Mouse (Mus musculus) liver, adult 2 months (tissue): Measurements from ENCODE around the gene Smcr8. TPM values are rescaled to one million over a fixed set of nuclear protein-coding genes. Genes with fewer than 3 reads are reported as not detected.
A peak's percentile ranks its signal among the peaks of the same experiment; 100 is the strongest.

ENCODE experiments used
- DNase-seq: peaks from one replicate; pipeline ENCODE4 v3.0.0-alpha.2; 2011; ENCODE audit warnings: low read depth, low spot score; ENCODE audit errors: extremely low read depth
- H3K27ac ChIP-seq: fragments of 200-500 bp; replicated peaks from 2 replicates; pipeline ENCODE4 v1.5.1; 2012; ENCODE audit warnings: low read depth, mild to moderate bottlenecking, control low read depth, inconsistent platforms, low read length; ENCODE audit not compliant: insufficient read depth
- H3K27me3 ChIP-seq: fragments of 200-500 bp; 2 replicates; pipeline ENCODE4 v1.6.1; 2012; ENCODE audit warnings: mild to moderate bottlenecking, moderate library complexity, low read length, inconsistent platforms; ENCODE audit not compliant: control insufficient read depth, insufficient read depth
- H3K36me3 ChIP-seq: fragments of 200-500 bp; 2 replicates; pipeline ENCODE4 v1.6.1; 2012; ENCODE audit warnings: low read length, inconsistent platforms; ENCODE audit not compliant: control insufficient read depth, insufficient read depth
- H3K4me1 ChIP-seq: fragments of 200-500 bp; 2 replicates; pipeline ENCODE4 v1.6.1; 2011; ENCODE audit warnings: low read length; ENCODE audit not compliant: control insufficient read depth, insufficient read depth
- H3K4me3 ChIP-seq: fragments of 200-500 bp; 2 replicates; pipeline ENCODE4 v1.5.1; 2011; ENCODE audit warnings: low read depth, mild to moderate bottlenecking, control low read depth, low read length, moderate library complexity; ENCODE audit not compliant: insufficient read depth
- H3K79me2 ChIP-seq: fragments of 200-500 bp; 2 replicates; pipeline ENCODE4 v1.6.1; 2012; ENCODE audit warnings: inconsistent platforms, mild to moderate bottlenecking, low read length, moderate library complexity; ENCODE audit not compliant: control insufficient read depth, insufficient read depth
- H3K9ac ChIP-seq: fragments of 200-500 bp; 2 replicates; pipeline ENCODE4 v1.6.1; 2012; ENCODE audit warnings: low read depth, mild to moderate bottlenecking, control low read depth, inconsistent platforms, low read length
- CTCF ChIP-seq: fragments of 200-500 bp; IDR thresholded peaks from 2 replicates; pipeline ENCODE4 v1.5.1; 2011; ENCODE audit warnings: low read depth, low read length, control low read depth
- POLR2A ChIP-seq: fragments of 200-500 bp; IDR thresholded peaks from 2 replicates; pipeline ENCODE4 v1.6.1; 2011; ENCODE audit warnings: low read length, control low read depth; ENCODE audit not compliant: insufficient read depth; ENCODE audit errors: extremely low read depth
- WGBS: fragments of 180-500 bp; shearing (Covaris S2); methylation state at CpG from one replicate; pipeline ENCODE4 v1.1.7; 2018; 5-methylcytosine and 5-hydroxymethylcytosine counted together
- polyA plus RNA-seq: library from polyadenylated mRNA; depleted of rRNA; stranded (reverse); fragments of >200 nt; gene quantifications from 2 replicates; pipeline ENCODE4 v1.2.3, GENCODE M21; 2012; rRNA removed
- total RNA-seq: library from RNA; depleted of rRNA; stranded (reverse); fragments of >200 nt; gene quantifications from 2 replicates; pipeline ENCODE4 v1.2.3, GENCODE M21; 2014; rRNA removed

Smcr8 gene
- total and polyA plus RNA-seq, 2 experiments = 7.7 to 9.3 TPM

GRCm38 (mm10) chr11:60830433-60831052 lies 53.2 kb downstream of the Smcr8 start, which contains the start of gene Dhrs7b:
TSS of gene Dhrs7b (plus strand) at chr11:60830631.
- Histone ChIP-seq H3K9ac (peak within 1 kb of the TSS; percentile 83), H3K36me3 (no peaks in the 10 kb centered on the region), H3K4me3 (peak within 1 kb of the TSS; percentile 76), H3K79me2 (no peaks in the 10 kb centered on the region), H3K4me1 (peaks cover 10% of the 10 kb centered on the region), H3K27ac (peak within 1 kb of the TSS; percentile 78), H3K27me3 (no peaks in the 10 kb centered on the region)
- WGBS = under 1% methylated on average over 34 of the region's 34 CpGs
- DNase-seq = peak; percentile 97
- TF ChIP-seq POLR2A = no peak
- no peak for TF ChIP-seq CTCF

DNA sequence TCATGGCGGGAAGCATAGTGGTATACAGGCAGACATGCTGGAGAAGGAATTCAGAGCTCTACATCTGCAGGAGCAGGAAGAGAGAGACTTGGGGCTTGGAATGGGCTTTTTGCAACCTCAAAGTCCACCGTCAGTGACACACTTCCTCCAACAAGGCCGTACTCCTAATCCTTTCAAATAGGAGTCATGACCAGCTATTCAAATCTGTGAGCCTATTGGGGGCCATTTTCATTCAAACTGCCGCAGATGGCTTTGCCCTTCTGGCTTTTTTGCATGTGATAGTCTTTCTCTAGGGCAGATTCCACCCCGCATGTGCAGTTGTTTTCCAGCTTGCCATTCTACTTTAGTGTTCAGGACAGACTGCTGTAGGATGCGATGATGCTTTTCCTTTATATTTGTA lies 59.6 kb downstream of the Smcr8 start:
- H3K27me3 ChIP-seq = no peaks in the 10 kb centered on the region
- peaks cover 2% of the 10 kb centered on the region; the same call in 1 of the 2 replicates for H3K4me1 ChIP-seq
- H3K9ac ChIP-seq = no peak overlapping the region
- no peaks in the 10 kb centered on the region; the same call in 1 of the 2 replicates for H3K79me2 ChIP-seq
- H3K4me3 ChIP-seq = no peak overlapping the region
- DNase-seq = no peak
- TF ChIP-seq POLR2A (no peak), CTCF (no peak)
- H3K27ac ChIP-seq = no peak overlapping the region
- no peaks in the 10 kb centered on the region for H3K36me3 ChIP-seq
- 96% methylated on average over 6 of the region's 6 CpGs for WGBS

Other genes with a start within 250 kb of the Smcr8 start
- gene Alkbh5, start 241.1 kb upstream of the Smcr8 start, total RNA-seq = 25.2 and 33.8 TPM in 2 replicates
- gene Alkbh5, start 241.1 kb upstream of the Smcr8 start, polyA plus RNA-seq = 21.2 and 22.6 TPM in 2 replicates
- gene Llgl1, start 77.8 kb upstream of the Smcr8 start, total RNA-seq = 2.7 and 3.8 TPM in 2 replicates
- gene Llgl1, start 77.8 kb upstream of the Smcr8 start, polyA plus RNA-seq = 8.9 and 11.5 TPM in 2 replicates
- gene Flii, start 50.3 kb upstream of the Smcr8 start, total RNA-seq = 33.4 and 35.1 TPM in 2 replicates
- 82.7 and 86.7 TPM in 2 replicates for gene Flii, start 50.3 kb upstream of the Smcr8 start, polyA plus RNA-seq
- gene Mief2, start 49.1 kb upstream of the Smcr8 start, total RNA-seq = 10.7 and 13.1 TPM in 2 replicates
- 20.3 and 26.3 TPM in 2 replicates for gene Mief2, start 49.1 kb upstream of the Smcr8 start, polyA plus RNA-seq
- 3.3 and 3.4 TPM in 2 replicates for gene Top3a, start 159 bp upstream of the Smcr8 start, total RNA-seq
- 3.4 and 3.8 TPM in 2 replicates for gene Top3a, start 159 bp upstream of the Smcr8 start, polyA plus RNA-seq
- gene Shmt1, start 34.2 kb downstream of the Smcr8 start, total RNA-seq = 162 and 214 TPM in 2 replicates
- 239 and 306 TPM in 2 replicates for gene Shmt1, start 34.2 kb downstream of the Smcr8 start, polyA plus RNA-seq
- 23.5 and 28.8 TPM in 2 replicates for gene Dhrs7b, start 53.1 kb downstream of the Smcr8 start, total RNA-seq
- gene Dhrs7b, start 53.1 kb downstream of the Smcr8 start, polyA plus RNA-seq = 15.0 and 15.5 TPM in 2 replicates
- 19.8 and 20.0 TPM in 2 replicates for gene Tmem11, start 101.7 kb downstream of the Smcr8 start, total RNA-seq
- 48.9 and 67.8 TPM in 2 replicates for gene Tmem11, start 101.7 kb downstream of the Smcr8 start, polyA plus RNA-seq
- 1.1 and 2.2 TPM in 2 replicates for gene Natd1, start 137.2 kb downstream of the Smcr8 start, total RNA-seq
- gene Natd1, start 137.2 kb downstream of the Smcr8 start, polyA plus RNA-seq = 6.6 and 7.0 TPM in 2 replicates
- 25.7 and 30.3 TPM in 2 replicates for gene Map2k3, start 154.5 kb downstream of the Smcr8 start, total RNA-seq
- 36.9 and 39.7 TPM in 2 replicates for gene Map2k3, start 154.5 kb downstream of the Smcr8 start, polyA plus RNA-seq
- gene Kcnj12, start 245.0 kb downstream of the Smcr8 start, total RNA-seq = not detected in 2 replicates
- not detected in 2 replicates for gene Kcnj12, start 245.0 kb downstream of the Smcr8 start, polyA plus RNA-seq